Mouse (Mus musculus) right cerebral cortex, postnatal 25 days (tissue): Measurements from ENCODE around the gene Bmp5.

Source experiments
- DNase-seq: peaks from one replicate; pipeline ENCODE4 v3.0.0; 2022

Gene Bmp5

GRCm38 (mm10) chr9:75846010-75846409, 70.8 kb downstream of the Bmp5 start:
- DNase-seq = no peak

- no peak for DNase-seq
Measured at GRCm38 (mm10) chr9:75850670-75851228, 75.6 kb downstream of the Bmp5 start.

- no peak for DNase-seq
Measured at GRCm38 (mm10) chr9:75858161-75858560, 83.0 kb downstream of the Bmp5 start.

- no peak for DNase-seq
Measured at GRCm38 (mm10) chr9:75858939-75859338, 83.8 kb downstream of the Bmp5 start.

- DNase-seq = no peak
Measured at GRCm38 (mm10) chr9:75870332-75871177, 95.4 kb downstream of the Bmp5 start.

GRCm38 (mm10) chr9:75876333-75876732, 101.2 kb downstream of the Bmp5 start:
- DNase-seq = no peak

- no peak for DNase-seq
Measured at GRCm38 (mm10) chr9:75883481-75884190, 108.5 kb downstream of the Bmp5 start.

GRCm38 (mm10) chr9:75886801-75887544, 111.8 kb downstream of the Bmp5 start:
- DNase-seq = no peak

- no peak for DNase-seq
Measured at GRCm38 (mm10) chr9:75896918-75897317, 121.8 kb downstream of the Bmp5 start.

- no peak for DNase-seq
Measured at GRCm38 (mm10) chr9:75898022-75898421, 122.9 kb downstream of the Bmp5 start.

GRCm38 (mm10) chr9:75901219-75901618, 126.1 kb downstream of the Bmp5 start:
- no peak for DNase-seq

GRCm38 (mm10) chr9:75905497-75905896, 130.3 kb downstream of the Bmp5 start:
- DNase-seq = no peak

- no peak for DNase-seq
Measured at GRCm38 (mm10) chr9:75910112-75910799, 135.1 kb downstream of the Bmp5 start.

GRCm38 (mm10) chr9:75911542-75911941, 136.4 kb downstream of the Bmp5 start:
- DNase-seq = no peak

- no peak for DNase-seq
Measured at GRCm38 (mm10) chr9:75916027-75916426, 140.9 kb downstream of the Bmp5 start.

- DNase-seq = no peak
Measured at GRCm38 (mm10) chr9:75927196-75927880, 152.2 kb downstream of the Bmp5 start.

- no peak for DNase-seq
Measured at GRCm38 (mm10) chr9:75928068-75928467, 152.9 kb downstream of the Bmp5 start.

- no peak for DNase-seq
Measured at GRCm38 (mm10) chr9:75944663-75945062, 169.5 kb downstream of the Bmp5 start.
